Mouse (Mus musculus): ENCODE results near the gene 4833427G06Rik.

- TF ChIP-seq CTCF (IDR thresholded peaks at IDR 0.05; ENCODE audit: control insufficient read depth, insufficient read depth, insufficient replicate concordance, low read depth, low read length), result no peak
- no peak for TF ChIP-seq POLR2A (IDR thresholded peaks at IDR 0.05; ENCODE audit: control insufficient read depth, low read depth, low read length)
Measured at GRCm38 (mm10) chr9:51146496-51146895, 44.6 kb upstream of the 4833427G06Rik start.
